Mouse (Mus musculus) Patski (cell line): Measurements from ENCODE around the gene 4931428L18Rik. TPM values are rescaled to one million over a fixed set of nuclear protein-coding genes. Genes with fewer than 3 reads are reported as not detected.

ENCODE experiments used
- ATAC-seq: fragments of 100-300 bp; one replicate; pipeline ENCODE4 v1.8.0; 2021
- CTCF ChIA-PET: fragments of 350-600 bp; sonication (Branson Sonifier 250); formaldehyde crosslinking; loops from one replicate; lab custom pipeline; 2022; ENCODE audit warnings: inconsistent platforms; lab: Charles Lee
- POLR2A ChIA-PET: fragments of 350-600 bp; sonication (Branson Sonifier 250); formaldehyde crosslinking; loops from one replicate; lab custom pipeline; 2022; ENCODE audit warnings: antibody characterized with exemption, inconsistent platforms; lab: Charles Lee
- DNase-seq: peaks from one replicate; pipeline ENCODE4 v3.0.0-alpha.2; 2011; ENCODE audit warnings: low read depth, low spot score
- H3K27me3 ChIP-seq: fragments of 371-371 bp; one replicate; pipeline ENCODE4 v1.5.1; 2021
- CTCF ChIP-seq: fragments of 100-300 bp; IDR thresholded peaks from one replicate; pipeline ENCODE4 v1.5.1; 2021
- in situ Hi-C: fragments of 300-500 bp; cut with MboI; formaldehyde crosslinking; loops from 3 replicates; pipeline ENCODE4 v1.11.1; 2018; ENCODE audit warnings: low pct_unique_long_range_greater_than_20kb, mixed read lengths
- polyA plus RNA-seq: library from polyadenylated mRNA; unstranded; gene quantifications from one replicate; pipeline ENCODE4 v1.2.3, GENCODE M21; 2021

The 4931428L18Rik gene
- polyA plus RNA-seq, 1 experiment from 2014 or later = not detected

DNA sequence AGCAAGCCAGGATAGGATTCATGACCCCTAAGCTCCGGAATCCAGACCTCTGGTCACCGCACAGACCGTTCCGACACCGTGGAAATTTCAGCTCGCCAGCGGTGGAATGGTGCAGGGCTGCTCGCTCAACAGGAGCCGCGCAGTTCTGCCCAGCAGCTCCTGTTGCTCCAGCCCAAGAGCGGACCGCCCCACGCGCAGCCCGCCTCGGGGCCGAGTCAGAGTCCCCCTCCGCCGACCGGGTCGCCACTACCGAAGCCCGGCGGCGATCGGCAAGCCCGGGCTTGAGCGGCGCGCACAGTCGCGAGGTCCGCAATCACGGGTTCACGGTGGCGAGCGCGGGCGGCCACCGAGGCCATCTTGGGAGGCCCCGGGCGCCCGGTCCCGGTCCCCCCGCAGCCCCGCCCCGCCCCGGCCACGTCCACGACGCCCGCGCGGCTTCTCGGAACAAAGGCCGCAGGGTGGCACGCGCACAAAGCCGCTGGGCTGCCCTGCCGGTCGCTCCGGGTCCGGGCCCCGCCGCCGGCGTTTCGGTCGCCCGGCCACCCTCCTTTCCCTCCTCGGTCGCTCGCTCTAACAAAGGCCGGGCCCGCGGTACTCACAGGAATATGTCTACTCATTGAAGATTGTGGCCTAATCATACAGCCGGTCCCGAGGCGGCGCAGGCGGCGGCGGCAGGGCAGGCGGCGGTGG is 273.4 kb downstream of the 4931428L18Rik start:
- POLR2A ChIA-PET = interaction anchor here (0.6 to 1.1 kb wide), 4 partner anchors 75 to 1517 kb away, joined by 3 to 8 read pairs (median 4); no protein-coding TSS in a partner anchor

DNA sequence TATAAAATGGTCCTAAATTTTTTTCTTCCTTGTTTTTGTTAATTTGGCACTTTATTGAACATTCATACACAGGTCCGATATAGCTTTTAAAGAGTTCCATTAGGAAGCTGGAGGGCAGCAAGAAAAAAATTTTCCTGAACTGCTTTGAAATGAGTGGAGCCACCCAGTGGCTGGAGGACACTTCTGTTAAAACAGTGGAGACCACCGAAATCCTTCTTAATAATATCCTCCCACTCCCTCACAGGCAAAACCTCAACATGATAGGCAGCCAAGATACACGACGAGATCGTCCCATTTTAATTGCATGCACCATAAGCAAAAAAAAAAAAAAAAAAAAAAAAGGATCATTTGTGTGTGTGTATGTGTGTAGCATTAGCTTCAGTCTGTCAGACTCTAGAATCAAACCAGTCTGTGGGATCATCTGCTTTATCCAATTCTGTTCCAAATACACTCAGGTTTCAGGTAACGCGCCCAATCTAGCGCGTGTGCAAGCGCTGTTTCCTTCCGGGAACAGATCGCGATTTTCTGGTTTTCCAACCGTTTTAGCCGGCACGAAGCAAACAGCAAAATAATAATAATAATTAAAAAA is 274.0 kb downstream of the 4931428L18Rik start:
- H3K27me3 ChIP-seq = no peaks in the 10 kb centered on the region
- DNase-seq (no peak), ATAC-seq (no peak)
- ChIA-PET POLR2A (interaction anchor here (0.6 to 1.1 kb wide), 5 partner anchors 76 to 1518 kb away, joined by 3 to 8 read pairs (median 3); no protein-coding TSS in a partner anchor), CTCF (interaction anchor here (0.7 to 2.8 kb wide), 14 partner anchors 10 to 208 kb away, joined by 3 to 8 read pairs (median 3); partner anchors contain the start of gene Phf3)
- peak; percentile 70 for TF ChIP-seq CTCF
- in situ Hi-C loops = no loop called here

More for the DNA sequence above, 273.4 kb downstream of the 4931428L18Rik start:
- CTCF ChIA-PET = interaction anchor here (0.8 to 2.8 kb wide), 7 partner anchors 11 to 205 kb away, joined by 3 to 8 read pairs (median 5); partner anchors contain the start of gene Phf3
- in situ Hi-C loops = no loop called here
- ATAC-seq (peak; percentile 63), DNase-seq (no peak)
- no peak for TF ChIP-seq CTCF
- no peaks in the 10 kb centered on the region for H3K27me3 ChIP-seq

Other genes starting within 250 kb of the 4931428L18Rik start
- not detected for gene AC153137.1, start 244.7 kb downstream of the 4931428L18Rik start, polyA plus RNA-seq
- gene Lgsn, start 46.3 kb downstream of the 4931428L18Rik start, polyA plus RNA-seq = not detected
- gene Pih1d3, start 154 bp upstream of the 4931428L18Rik start, polyA plus RNA-seq = not detected